Mouse (Mus musculus): ENCODE data around the gene Pik3r5. TPM values are rescaled to one million over a fixed set of nuclear protein-coding genes. Genes with fewer than 3 reads are reported as not detected.

Pik3r5 gene
- polyA plus RNA-seq, 1 experiment from 2014 or later, result 0.20 TPM

- Histone ChIP-seq H3K27ac (replicated peaks) (no peak overlapping the region), H3K9me3 (no peaks in the 10 kb centered on the region), H3K9ac (replicated peaks) (no peak overlapping the region), H3K27me3 (peaks cover 63% of the 10 kb centered on the region), H3K4me1 (peaks cover 23% of the 10 kb centered on the region), H3K4me2 (replicated peaks) (no peak overlapping the region), H3K36me3 (no peaks in the 10 kb centered on the region), H3K4me3 (no peak overlapping the region)
- WGBS, result 18% methylated on average over 19 of the region's 19 CpGs
- no peak for ATAC-seq (replicated peaks)
Measured at GRCm38 (mm10) chr11:68390381-68391287, 41.3 kb upstream of the Pik3r5 start.

DNA sequence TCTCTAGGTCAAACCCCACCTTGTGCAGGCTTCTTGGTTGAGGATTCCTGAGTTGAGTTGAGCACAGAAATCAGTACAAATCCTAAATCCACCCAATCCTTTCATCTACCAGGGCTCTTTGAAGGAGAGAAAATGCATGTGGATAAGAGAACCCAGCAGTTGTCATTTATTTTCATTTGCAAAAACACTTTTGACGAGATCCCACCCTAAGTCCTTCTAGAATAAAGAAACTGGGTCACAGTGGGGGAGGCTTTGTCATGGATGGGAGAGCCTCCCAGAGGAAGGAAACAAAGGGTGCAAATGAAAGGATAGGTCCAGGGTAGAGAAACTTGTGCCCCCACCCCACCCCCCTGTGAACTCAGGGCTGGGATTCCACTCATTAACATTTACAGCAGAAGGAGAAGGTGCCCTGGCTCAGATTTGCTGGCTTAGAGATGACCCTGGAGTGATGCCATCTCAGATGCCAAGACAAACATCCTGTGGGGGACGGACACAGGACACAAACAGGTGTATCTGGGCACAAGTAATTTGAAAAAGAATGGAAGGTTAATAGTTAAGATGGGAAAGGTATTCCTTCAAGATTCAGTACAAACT, 37.9 kb upstream of the Pik3r5 start:
- no peak overlapping the region for H3K4me3 ChIP-seq
- H3K9me3 ChIP-seq, result no peaks in the 10 kb centered on the region
- no peak for ATAC-seq (replicated peaks)
- 48% methylated on average over 2 of the region's 2 CpGs for WGBS
- no peak overlapping the region for H3K4me2 ChIP-seq (replicated peaks)
- H3K36me3 ChIP-seq, result no peaks in the 10 kb centered on the region
- no peak overlapping the region for H3K27ac ChIP-seq (replicated peaks)
- peaks cover 13% of the 10 kb centered on the region for H3K4me1 ChIP-seq
- no peak overlapping the region for H3K9ac ChIP-seq (replicated peaks)
- H3K27me3 ChIP-seq, result peaks cover 53% of the 10 kb centered on the region

- 47% methylated on average over 4 of the region's 4 CpGs for WGBS
- Histone ChIP-seq H3K4me3 (no peak overlapping the region), H3K9ac (replicated peaks) (no peak overlapping the region), H3K27me3 (peaks cover 46% of the 10 kb centered on the region), H3K27ac (replicated peaks) (no peak overlapping the region), H3K4me1 (peaks cover 15% of the 10 kb centered on the region), H3K9me3 (no peaks in the 10 kb centered on the region), H3K36me3 (no peaks in the 10 kb centered on the region), H3K4me2 (replicated peaks) (no peak overlapping the region)
- no peak for ATAC-seq (replicated peaks)
Measured at GRCm38 (mm10) chr11:68394749-68395148, 37.2 kb upstream of the Pik3r5 start.

GRCm38 (mm10) chr11:68395546-68395945, 36.4 kb upstream of the Pik3r5 start:
- Histone ChIP-seq H3K9me3 (no peaks in the 10 kb centered on the region), H3K27ac (replicated peaks) (no peak overlapping the region), H3K36me3 (no peaks in the 10 kb centered on the region), H3K9ac (replicated peaks) (no peak overlapping the region), H3K4me3 (no peak overlapping the region), H3K4me1 (peaks cover 22% of the 10 kb centered on the region), H3K27me3 (peaks cover 43% of the 10 kb centered on the region), H3K4me2 (replicated peaks) (no peak overlapping the region)
- 67% methylated on average over 5 of the region's 5 CpGs for WGBS
- no peak for ATAC-seq (replicated peaks)

DNA sequence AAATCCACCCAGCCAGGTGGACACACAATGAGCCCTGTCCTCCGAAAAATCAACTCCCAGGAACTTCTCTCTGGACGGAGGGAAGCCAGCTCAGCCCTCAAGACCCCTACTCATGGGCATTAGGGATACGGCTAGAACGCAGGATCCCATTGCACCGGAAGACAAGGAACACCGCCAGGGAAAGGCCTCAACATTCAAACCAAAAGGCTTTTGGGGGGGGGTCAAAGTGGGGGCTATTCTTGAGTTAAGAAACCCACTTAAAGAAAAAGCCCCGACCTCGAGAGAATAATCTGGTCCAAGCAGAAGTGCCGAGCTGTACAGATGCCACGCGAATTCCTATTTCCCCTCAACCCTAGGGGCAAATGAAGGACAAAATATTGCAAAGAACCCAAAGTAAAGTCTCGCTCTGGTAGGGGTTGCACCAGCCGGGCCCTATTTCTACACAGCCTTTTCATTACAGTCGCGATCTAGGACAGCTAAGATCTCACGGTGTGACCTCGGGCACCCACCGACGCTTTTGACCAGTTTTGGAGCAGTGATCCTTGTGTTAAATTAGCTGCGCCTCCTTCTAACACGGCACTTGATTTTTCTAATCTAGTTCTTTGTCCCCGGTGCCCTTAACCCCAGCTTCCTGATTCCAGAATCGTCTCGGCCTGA, 32.9 kb upstream of the Pik3r5 start:
- Histone ChIP-seq H3K4me2 (replicated peaks) (peak overlapping the region; percentile 92), H3K36me3 (no peaks in the 10 kb centered on the region), H3K9ac (replicated peaks) (peak overlapping the region; percentile 50), H3K9me3 (no peaks in the 10 kb centered on the region), H3K4me3 (peak overlapping the region; percentile 46), H3K4me1 (peaks cover 24% of the 10 kb centered on the region), H3K27me3 (peaks cover 36% of the 10 kb centered on the region; the same call in 1 of the 2 replicates), H3K27ac (replicated peaks) (peak overlapping the region; percentile 41; the same call in 1 of the 2 replicates)
- 11% methylated on average over 24 of the region's 24 CpGs for WGBS
- ATAC-seq (replicated peaks), result peak; percentile 18; the same call in 1 of the 2 replicates

- Histone ChIP-seq H3K9me3 (no peaks in the 10 kb centered on the region), H3K27ac (replicated peaks) (peak overlapping the region; percentile 41; the same call in 1 of the 2 replicates), H3K36me3 (no peaks in the 10 kb centered on the region), H3K4me3 (peak overlapping the region; percentile 46), H3K4me1 (peaks cover 24% of the 10 kb centered on the region), H3K4me2 (replicated peaks) (peak overlapping the region; percentile 92), H3K9ac (replicated peaks) (peak overlapping the region; percentile 50), H3K27me3 (peaks cover 36% of the 10 kb centered on the region; the same call in 1 of the 2 replicates)
- peak; percentile 90 for ATAC-seq (replicated peaks)
- under 1% methylated on average over 46 of the region's 47 CpGs for WGBS
Measured at GRCm38 (mm10) chr11:68399548-68400020, 32.3 kb upstream of the Pik3r5 start.

DNA sequence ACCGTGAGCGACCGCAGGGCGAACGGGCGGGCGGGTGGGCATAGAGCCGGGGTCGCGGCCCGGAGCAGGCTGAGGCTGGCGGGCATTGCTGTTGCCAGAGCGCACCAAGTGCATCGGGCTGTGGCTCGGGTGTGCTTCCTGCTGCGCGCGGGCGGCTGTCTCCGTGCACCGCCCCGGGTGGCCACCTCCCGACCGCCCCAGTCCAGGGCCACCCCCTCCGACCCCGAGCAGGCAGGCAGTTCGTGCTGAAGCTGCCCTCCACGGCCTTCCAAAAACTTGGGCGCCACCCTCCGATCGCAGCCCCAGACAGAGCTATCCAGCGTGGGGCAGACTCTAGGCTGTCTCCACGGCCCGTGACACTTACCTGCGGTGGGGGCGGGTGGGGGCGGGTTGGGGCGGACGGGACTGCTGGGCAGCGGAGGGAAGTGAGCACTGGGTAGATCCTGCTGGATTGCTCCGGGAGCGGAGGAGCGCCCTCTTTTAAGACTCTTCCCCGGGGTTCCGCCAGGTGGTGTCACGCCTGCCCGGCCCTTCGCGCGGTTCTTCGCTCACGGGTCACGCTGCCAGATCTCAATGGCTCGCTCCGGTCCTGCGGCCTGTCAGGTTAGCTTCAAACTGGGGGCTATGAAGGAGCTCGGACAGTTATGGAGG, 31.8 kb upstream of the Pik3r5 start:
- peak; percentile 88 for ATAC-seq (replicated peaks)
- H3K4me2 ChIP-seq (replicated peaks), result peak overlapping the region; percentile 92
- peak overlapping the region; percentile 41; the same call in 1 of the 2 replicates for H3K27ac ChIP-seq (replicated peaks)
- H3K27me3 ChIP-seq, result peaks cover 36% of the 10 kb centered on the region; the same call in 1 of the 2 replicates
- no peaks in the 10 kb centered on the region for H3K9me3 ChIP-seq
- H3K4me1 ChIP-seq, result peaks cover 24% of the 10 kb centered on the region
- no peaks in the 10 kb centered on the region for H3K36me3 ChIP-seq
- 0% methylated on average over 53 of the region's 57 CpGs for WGBS
- peak overlapping the region; percentile 50 for H3K9ac ChIP-seq (replicated peaks)
- H3K4me3 ChIP-seq, result peak overlapping the region; percentile 46

DNA sequence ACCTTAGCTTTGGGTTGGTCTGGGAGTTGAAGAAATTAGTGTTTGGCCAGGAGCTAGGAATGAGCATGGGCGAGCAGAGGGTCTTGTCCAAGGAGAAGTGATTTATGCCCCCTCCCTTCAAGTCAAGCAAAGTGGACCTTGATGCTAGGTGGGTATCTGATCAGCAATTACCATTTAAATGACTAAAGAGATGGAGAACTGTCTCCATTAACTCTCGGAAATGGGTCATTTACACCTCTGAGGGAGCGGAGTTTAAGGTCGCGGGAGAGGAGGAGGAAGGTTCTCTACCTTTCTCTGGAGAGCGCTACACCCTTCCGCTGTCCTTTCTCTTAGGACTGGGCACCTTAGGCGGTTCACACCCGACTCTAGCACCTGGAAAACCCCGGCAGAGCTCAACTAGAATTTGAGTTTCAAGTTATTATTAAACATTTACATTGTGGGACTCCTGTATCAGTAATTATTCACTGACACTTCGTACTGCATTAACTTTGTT, 31.1 kb upstream of the Pik3r5 start, which contains the start of gene Ntn1:
TSS of gene Ntn1 (minus strand) at position 97 of the 493 bp plus-strand sequence.
- Histone ChIP-seq H3K27me3 (peaks cover 34% of the 10 kb centered on the region; the same call in 1 of the 2 replicates), H3K4me1 (peaks cover 24% of the 10 kb centered on the region), H3K4me3 (peak within 1 kb of the TSS; percentile 46), H3K9ac (replicated peaks) (peak within 1 kb of the TSS; percentile 50), H3K36me3 (no peaks in the 10 kb centered on the region), H3K4me2 (replicated peaks) (peak within 1 kb of the TSS; percentile 92), H3K9me3 (no peaks in the 10 kb centered on the region), H3K27ac (replicated peaks) (peak within 1 kb of the TSS; percentile 41; the same call in 1 of the 2 replicates)
- no peak for ATAC-seq (replicated peaks)
- WGBS, result 16% methylated on average over 11 of the region's 11 CpGs

DNA sequence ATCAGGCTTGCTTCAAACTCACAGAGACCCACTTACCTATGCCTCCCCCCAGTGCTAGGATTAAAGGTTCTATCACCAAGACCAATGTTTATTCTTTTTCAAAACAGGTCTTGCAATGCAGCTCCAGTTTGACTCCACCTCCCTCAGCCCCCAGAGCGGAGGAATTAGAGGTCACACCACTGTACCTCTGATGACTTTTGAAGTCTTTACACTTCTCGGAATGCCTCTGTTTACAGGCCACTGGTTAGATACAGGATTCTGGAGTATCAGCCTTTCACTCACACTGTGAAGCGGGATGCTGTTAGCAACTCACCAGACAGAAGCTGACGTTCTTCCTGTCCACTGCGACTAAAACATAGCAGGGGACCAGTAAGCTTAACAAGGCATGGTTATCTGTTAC, 30.5 kb upstream of the Pik3r5 start:
- no peak overlapping the region for H3K27ac ChIP-seq (replicated peaks)
- H3K9me3 ChIP-seq, result no peaks in the 10 kb centered on the region
- no peak for ATAC-seq (replicated peaks)
- H3K27me3 ChIP-seq, result peaks cover 34% of the 10 kb centered on the region; the same call in 1 of the 2 replicates
- H3K4me3 ChIP-seq, result no peak overlapping the region
- peaks cover 24% of the 10 kb centered on the region for H3K4me1 ChIP-seq
- no peaks in the 10 kb centered on the region for H3K36me3 ChIP-seq
- WGBS, result 48% methylated on average over 5 of the region's 5 CpGs
- H3K4me2 ChIP-seq (replicated peaks), result no peak overlapping the region
- H3K9ac ChIP-seq (replicated peaks), result no peak overlapping the region

- Histone ChIP-seq H3K9ac (replicated peaks) (no peak overlapping the region), H3K27me3 (peaks cover 18% of the 10 kb centered on the region; the same call in 1 of the 2 replicates), H3K4me1 (peaks cover 15% of the 10 kb centered on the region), H3K4me3 (no peak overlapping the region), H3K27ac (replicated peaks) (no peak overlapping the region), H3K36me3 (no peaks in the 10 kb centered on the region), H3K9me3 (no peaks in the 10 kb centered on the region), H3K4me2 (replicated peaks) (no peak overlapping the region)
- no peak for ATAC-seq (replicated peaks)
- WGBS, result 66% methylated on average over 4 of the region's 4 CpGs
Measured at GRCm38 (mm10) chr11:68404185-68404584, 27.7 kb upstream of the Pik3r5 start.

DNA sequence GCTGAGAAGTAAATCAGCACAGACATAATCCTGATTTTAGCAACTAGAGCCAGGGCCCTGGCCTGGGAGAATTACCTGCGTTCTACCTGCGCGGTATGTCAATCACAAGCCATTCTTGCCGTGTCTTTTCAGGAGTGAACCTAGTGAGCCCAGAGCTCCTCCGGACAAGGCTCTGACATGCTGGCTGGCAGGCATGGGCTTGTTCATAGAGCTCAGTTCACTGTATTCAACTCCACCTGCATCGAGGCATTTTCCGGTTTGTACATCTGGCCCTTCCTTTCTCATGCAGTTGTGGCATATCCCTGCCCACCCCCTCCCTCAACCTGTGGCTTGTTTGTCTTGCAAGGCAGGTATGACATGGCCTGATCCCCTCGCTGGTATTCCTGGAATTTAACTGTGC, 26.3 kb upstream of the Pik3r5 start:
- H3K27me3 ChIP-seq, result peaks cover 16% of the 10 kb centered on the region; the same call in 1 of the 2 replicates
- no peak overlapping the region for H3K4me2 ChIP-seq (replicated peaks)
- 91% methylated on average over 8 of the region's 8 CpGs for WGBS
- H3K9ac ChIP-seq (replicated peaks), result no peak overlapping the region
- no peaks in the 10 kb centered on the region for H3K9me3 ChIP-seq
- ATAC-seq (replicated peaks), result no peak
- H3K4me1 ChIP-seq, result peaks cover 2% of the 10 kb centered on the region; the same call in 1 of the 2 replicates
- H3K4me3 ChIP-seq, result no peak overlapping the region
- H3K36me3 ChIP-seq, result no peaks in the 10 kb centered on the region
- no peak overlapping the region for H3K27ac ChIP-seq (replicated peaks)
